ENCODE assay signal across 11 mouse cellular contexts in the genomic region with DNA sequence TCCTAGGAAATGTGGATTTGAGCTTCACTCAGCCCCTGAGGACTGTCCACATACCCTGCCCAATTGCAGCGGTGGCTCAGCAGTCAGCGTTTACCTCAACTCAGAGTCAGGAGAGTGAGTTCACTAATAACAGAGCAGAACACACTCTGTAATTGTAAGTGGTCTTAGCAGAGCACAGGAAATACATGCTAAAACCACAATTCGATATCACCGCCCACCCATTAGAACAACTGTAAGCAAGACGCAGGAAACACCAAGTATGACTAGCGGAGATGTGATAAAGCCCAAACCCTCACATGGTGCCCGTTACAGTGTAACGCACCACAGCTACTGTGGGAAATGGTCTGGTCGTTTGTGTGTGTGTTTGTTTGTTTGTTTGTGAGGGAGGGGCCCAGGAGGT.
DNase-seq lines count a peak whose midpoint lies in the region; ATAC-seq lines count a peak whose summit lies in the region.
"Had no signal": no experiment of that assay in that cellular context is flagged by ENCODE, and none has a peak within 500 bp of the region (broad histone marks: within the 10 kb centered on the region; RNA-seq: fewer than 3 reads in every experiment).

No protein-coding gene starts in this region.

- ATAC-seq in CD4-positive, CD25-positive, alpha-beta regulatory T cell, adult 4 months, result peak; percentile 87
- ATAC-seq in inflammation-experienced regulatory T-cells, adult 6 months, result peak; percentile 90
- peak; percentile 80 for ATAC-seq in megakaryocyte-erythroid progenitor cell, adult 5-6 weeks (replicated peaks; ENCODE audit: low FRiP score, low TSS enrichment, poor library complexity, severe bottlenecking)

- DNase-seq in T-cell, adult 2 months (ENCODE audit: low spot score), result peak; percentile 50
- DNase-seq in adrenal gland, adult 18-20 months (ENCODE audit: low spot score in 2 of 2), result no peak
- DNase-seq in frontal cortex, postnatal 25 days (ENCODE audit: low spot score in 2 of 2), result no peak
- DNase-seq in layer of hippocampus, postnatal 36 days, result no peak
- DNase-seq: adrenal gland, postnatal 36 days; cerebellum, postnatal 25 days; kidney, adult 18-20 months; kidney, postnatal 36 days had no signal
